Mouse (Mus musculus) heart, adult 9 months (tissue): ENCODE data around the gene Rex1bd.
"Not testable (repeated sequence)": the region's sequence is repeated elsewhere in the genome, so short reads cannot be mapped to it uniquely, and the experiment has no call there.

Experiments used
- DNase-seq, 2 experiments: peaks; one replicate each; pipeline ENCODE4 v3.0.0; 2022; ENCODE audit warnings: low spot score in 2 of 2

The Rex1bd gene

GRCm38 (mm10) chr8:70529299-70529698 lies 22.7 kb upstream of the Rex1bd start:
- no peak for DNase-seq

DNA sequence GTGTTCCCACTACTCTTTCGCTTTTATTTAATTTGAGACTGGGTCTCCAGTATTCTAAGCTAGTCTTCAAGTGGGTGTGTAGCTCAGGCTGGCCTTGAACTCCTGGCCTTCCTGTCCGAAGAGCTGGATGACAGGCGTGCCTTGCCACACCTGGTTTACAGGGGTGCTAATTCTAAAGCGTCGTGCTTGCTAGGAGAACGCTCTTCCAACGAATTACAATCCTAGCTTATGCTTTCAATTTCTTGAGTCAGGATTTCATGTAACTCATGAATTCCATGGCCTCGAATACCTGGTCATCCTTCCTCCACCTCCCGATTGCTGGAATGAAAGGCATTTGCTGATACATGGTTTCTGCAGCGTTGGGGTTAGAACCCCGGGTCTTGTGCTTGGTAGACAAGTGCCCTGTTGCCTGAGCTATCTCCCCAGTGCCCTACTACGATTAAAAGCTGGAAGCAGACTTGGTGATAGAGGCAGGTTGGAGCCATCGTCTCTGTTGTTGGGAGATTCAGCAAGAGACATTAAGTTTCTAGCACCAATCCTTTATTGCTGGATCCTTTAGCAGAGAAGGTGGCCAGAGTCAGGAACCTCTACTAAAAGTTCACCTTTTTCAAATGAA lies 21.7 kb upstream of the Rex1bd start:
- DNase-seq, result no peak

DNA sequence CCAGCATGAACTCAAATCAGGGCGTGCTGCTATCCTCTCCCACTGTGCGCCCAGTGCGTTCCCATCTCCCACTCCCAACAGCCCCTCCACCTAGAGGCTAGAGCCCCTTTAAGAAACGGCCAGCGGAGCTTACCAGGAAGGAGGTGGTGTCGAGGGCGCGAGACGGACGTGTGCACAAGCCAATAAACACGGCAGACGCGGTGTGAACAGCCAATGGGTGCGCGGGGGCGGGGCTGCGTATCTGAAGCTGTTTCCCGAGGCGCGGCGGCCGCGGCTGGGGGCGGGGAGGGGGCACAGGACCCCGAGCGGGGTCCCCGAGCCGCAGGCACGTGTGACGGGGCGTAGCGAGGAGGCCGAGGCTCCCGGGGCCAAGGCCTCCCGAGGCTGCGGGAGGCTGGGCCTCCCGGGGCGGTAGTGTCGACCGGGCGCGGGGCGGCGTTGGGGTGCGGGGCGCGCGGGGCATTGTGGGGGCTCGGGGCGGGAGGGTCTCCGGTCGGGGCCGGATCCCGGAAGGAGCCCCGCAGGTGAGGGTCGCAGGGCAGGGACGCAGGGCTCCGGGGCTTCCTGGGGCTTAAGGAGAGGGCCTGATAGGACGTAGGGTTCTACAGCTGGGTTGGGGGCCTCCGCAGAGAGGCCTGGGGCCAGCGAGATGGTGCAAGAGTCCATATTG lies 21.1 kb upstream of the Rex1bd start, which contains the start of the genes Fkbp8 and Kxd1:
Gene Fkbp8, plus strand, starts transcription at position 213 of the 670 bp plus-strand sequence.
Gene Kxd1, minus strand, starts transcription at position 445 of the 670 bp plus-strand sequence.
- peak; percentile 96 to 98 for DNase-seq

DNA sequence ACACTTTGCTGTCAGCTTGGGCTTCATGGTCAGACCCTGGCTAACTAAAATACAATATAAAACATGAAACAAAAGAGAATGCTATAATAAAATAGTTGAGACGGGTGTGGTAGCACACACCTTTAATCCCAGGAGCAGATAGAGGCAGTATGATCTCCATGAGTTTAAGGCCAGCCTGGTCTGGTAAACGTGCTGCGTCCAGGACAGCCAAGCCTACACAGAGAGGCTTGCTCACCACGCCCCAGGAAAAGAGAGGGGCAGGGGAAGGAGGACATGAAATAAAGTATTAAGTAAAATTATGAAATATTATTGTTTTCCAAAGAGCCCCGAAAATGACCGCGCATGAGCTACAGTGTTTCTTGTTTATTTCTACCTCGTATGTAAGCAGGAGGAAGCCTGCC lies 20.6 kb upstream of the Rex1bd start:
- DNase-seq, result no peak

DNA sequence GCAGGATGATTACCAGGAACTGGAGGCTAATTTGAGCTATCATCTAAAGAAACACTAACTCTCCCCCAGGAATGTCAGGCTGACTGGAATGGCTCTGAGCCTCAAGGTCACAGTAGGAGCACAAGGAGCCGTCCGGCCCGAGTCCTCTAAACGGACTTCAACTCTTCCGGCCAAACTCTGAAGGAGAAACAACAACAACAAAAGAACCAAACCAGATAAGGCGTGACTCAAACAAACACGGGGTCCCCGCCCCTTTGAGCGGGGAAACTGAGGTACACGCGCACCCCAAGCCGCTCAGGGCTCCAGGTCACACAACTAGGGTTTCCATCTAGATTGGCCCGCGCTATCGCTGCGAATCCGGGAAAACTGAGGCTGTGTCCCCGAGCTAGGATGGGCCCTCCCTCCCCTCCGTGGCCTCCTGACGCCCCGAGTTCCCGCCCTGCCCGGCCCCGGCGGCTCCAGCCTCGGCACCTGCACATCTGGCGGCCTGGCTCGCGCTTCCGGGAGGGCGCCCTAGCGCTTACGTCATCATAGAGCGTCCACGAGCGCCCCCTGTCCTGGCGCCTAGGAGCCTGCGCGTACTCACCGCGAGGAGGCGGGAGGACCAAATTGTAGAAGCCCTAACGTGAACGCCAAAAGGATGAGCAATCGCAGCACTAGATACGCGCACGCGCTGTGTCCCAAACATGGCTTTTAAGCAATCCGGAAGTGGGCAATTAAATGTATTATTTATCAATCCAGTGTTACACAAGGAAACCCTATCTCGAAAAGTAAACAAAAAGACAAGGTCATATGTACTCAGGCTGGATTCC lies 16.2 kb upstream of the Rex1bd start:
- DNase-seq, result peak; percentile 96 to 97

DNA sequence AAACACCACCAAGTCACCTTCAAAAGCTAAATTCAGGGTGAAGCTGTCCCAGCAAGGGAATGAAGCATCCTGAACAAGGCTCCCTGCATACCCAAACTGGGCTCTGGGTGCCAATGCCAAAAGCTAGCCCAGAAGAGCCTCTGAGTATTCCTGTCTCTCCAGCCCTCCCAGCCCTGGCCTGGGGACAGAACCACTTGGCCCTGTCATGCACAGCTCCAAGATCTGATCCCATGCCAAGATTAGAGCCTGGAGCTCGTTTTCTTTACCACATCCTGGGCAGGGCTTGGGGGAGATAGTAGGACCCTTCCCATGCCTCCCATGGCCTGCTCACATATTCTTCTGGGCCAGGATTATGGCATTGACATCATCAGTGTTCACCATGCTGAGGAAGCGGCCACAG lies 13.1 kb upstream of the Rex1bd start:
- no peak for DNase-seq

DNA sequence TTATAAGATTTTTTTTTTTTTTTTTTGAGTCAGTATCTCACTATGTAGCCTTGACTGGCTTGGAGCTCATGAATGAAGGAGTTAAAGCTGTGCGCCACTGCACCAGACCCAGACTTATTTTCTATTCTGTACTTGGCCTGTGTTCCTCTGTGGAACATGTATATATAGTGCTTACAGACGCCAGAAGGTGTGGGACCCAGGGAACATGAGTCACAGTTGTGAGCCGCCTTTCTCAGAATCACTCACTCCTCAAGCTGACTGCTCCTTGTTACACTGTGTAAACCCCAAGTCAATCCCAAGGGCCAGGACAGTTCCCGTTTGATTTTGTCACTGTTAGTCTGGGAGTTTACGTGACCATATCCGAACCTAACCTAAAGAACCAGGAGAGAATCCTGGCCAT lies 12.5 kb upstream of the Rex1bd start:
- no peak for DNase-seq

GRCm38 (mm10) chr8:70517940-70518643 lies 11.5 kb upstream of the Rex1bd start:
- no peak for DNase-seq

GRCm38 (mm10) chr8:70513441-70513840 lies 6.9 kb upstream of the Rex1bd start:
- no peak for DNase-seq

GRCm38 (mm10) chr8:70512253-70512903 lies 5.8 kb upstream of the Rex1bd start:
- DNase-seq, result no peak

DNA sequence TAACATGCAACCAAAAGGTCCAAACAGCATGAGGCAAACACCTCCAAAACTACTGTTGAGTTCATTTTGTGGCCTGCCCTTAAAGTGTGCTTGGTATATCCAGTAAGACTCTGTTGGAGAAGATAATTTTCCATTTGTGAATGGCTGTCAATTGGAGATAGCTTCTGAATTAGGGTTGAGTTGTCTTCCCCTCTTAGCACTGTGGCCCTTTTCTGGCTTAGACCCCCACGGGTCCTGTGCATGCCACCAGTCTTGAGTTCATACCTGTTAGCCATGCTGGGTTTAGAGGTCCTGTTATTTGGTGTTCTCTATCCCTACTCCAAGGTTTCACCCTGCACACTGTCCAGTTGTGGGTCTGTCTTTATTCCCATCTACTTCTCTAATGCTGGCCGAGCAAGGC lies 5.2 kb upstream of the Rex1bd start:
- DNase-seq, result no peak

DNA sequence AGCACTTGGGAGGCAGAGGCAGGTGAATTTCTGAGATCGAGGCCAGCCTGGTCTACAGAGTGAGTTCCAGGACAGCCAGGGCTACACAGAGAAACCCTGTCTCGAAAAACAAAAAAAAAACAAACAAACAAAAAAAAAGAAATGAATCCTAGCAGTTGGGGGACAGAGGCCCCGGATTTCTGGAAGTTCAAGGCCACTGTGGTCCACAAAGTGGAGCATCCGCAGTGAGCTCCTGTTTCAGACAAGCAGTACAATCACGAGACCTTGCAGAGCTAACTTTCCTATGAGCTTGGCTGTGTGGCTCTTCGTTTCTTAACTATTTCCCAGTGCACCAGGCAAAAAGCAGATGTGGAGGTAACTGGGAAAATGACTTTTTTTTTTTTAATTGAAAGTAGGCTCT lies 4.6 kb upstream of the Rex1bd start:
- DNase-seq, result not testable (repeated sequence)

DNA sequence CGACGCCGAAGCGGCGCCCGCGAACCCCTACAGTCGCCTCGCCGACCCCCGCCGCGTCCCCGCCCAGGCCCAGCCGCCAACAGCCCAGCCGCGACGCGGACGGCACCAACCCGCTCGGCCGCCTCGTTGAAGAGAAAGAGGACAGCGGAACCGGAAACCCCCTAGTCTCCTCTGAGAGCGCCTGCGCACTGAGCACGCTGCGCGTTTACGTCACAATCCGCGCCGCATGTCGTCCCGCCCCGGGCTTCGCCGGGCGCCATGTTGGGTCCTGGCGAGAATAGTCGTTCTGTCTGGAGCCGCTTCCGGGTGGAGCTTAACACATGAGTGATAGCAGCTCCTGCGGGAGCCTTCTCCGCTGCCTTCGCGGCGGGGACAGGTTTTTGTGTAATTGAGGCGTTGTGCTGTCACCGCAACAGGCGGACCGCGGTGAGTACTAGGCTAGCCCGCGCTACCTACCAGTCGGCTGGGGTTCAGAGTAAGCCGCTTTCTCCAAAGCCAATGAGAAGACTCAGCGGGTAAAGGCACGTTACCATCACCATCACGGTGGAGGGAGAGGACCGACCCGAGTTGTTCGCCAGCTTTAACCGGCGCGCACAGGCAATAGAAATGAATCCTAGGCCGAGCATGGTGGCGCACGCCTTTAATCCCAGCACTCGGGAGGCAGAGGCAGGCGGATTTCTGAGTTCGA lies 3.8 kb upstream of the Rex1bd start, which contains the start of gene Uba52:
Gene Uba52, minus strand, starts transcription at position 574 of the 688 bp plus-strand sequence.
- DNase-seq, result peak; percentile 96 to 97

DNA sequence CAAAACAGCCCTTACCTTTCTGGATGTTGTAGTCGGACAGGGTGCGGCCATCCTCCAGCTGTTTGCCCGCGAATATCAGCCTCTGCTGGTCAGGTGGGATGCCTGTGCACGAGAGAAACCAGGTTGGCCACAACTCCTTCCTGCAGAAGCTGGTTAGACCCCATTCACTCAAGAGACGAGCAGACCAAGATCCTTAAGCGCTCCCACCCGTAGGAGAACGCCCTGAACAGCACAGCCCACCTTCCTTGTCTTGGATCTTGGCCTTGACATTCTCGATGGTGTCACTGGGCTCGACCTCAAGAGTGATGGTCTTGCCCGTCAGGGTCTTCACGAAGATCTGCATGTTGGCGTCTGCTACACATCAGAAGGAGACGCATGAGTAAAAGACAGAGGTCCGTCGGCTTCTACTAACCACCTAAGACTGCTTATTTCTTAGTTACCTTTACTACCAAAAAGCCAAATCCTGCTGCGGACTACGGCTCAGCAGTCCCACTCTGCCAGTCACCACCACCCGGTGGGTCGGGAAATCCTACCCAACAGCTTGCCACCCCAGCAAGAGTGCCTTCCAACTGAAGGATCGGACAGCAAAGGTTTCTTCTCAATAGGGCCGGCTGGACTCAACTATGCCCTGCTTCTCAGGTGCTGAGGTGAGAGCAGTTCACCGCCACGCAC lies 2.9 kb upstream of the Rex1bd start:
- no peak for DNase-seq

GRCm38 (mm10) chr8:70507027-70507393 lies 458 bp upstream of the Rex1bd start:
- DNase-seq, result no peak

DNA sequence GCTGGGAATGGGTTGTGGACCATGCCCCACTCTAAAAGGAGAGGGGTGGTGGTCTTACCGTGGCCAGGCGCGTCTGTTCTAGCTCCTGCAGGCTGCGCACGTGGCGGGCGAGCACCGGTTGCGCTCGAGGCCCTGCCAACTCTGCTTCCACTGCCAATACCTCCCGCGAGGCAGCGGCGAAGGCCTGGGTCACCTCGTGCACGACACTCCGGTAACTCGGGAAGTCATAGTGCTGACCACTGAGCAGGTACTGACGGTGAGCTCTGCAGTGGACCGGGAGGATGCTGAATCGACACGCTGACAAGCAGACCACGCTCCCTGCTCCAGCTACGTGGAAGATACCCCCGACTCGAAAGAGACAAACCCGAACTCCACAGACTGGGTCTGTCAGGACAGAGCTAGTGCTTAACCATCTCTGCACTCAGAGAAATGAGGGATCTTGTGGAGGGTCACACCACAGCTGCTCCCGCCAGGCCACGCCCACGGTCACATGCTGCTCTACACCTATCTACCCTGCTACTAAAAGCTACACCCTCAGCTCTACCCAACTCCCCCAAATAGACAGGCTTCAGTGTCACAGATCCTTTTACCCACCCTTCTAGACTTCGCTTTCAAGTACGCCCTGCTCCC lies 739 bp downstream of the Rex1bd start:
- no peak for DNase-seq

DNA sequence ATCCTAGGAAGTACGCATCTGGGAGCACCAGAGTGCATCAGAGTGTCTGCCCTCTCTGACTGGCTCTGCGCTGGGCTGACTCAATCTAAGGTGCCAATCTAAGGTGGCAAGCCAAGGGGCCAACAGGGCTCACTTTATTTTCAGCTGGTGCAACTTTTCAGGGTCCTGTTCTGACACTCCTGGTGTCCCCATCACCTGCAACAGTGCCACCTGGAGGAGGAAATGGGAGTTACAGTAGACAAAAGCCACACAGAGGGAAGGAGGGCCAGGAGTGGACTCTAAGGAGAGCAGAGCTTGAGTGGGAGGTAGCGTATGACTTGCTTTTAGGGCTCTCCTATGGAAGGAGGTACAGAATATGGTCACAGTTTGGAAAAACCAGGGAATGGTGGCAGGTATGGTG lies 1.7 kb downstream of the Rex1bd start:
- DNase-seq, result peak; percentile 63 to 79

DNA sequence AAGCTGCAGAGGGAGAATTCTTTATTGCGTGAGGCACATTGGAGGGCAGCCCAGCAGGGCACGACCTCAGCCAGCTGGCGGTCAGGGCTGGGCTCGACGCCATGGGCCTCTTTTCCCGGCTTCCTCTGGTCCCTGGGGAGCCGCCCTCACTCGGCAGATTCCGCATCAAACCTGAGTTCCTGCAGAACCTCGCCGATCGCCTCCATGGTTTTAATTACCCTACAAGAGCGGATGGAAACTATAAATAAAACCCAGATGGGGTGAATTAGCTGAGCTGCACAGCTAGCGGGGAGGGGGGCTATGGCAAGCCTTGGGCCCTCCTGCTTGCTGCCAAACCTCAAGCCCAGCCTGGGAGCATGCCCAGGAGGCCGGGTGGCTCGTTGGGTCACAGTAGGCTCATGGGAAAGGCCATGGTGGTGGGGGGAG lies 2.2 kb downstream of the Rex1bd start:
- peak; percentile 59 to 71 for DNase-seq

GRCm38 (mm10) chr8:70503062-70503750 lies 3.3 kb downstream of the Rex1bd start:
- DNase-seq, result peak in 1 of 2 experiments; percentile 61
